Comparison of ENCODE assay signal across 24 mouse cellular contexts in genomic region chr3:144229312-144229711, GRCm38 (mm10).
"Had no signal": no experiment of that assay in that cellular context is flagged by ENCODE, and none has a peak within 500 bp of the region (broad histone marks: within the 10 kb centered on the region; RNA-seq: fewer than 3 reads in every experiment).

No protein-coding gene starts in this region.

- H3K9me3 ChIP-seq: heart, embryonic 10.5 days; heart, embryonic 12.5 days; hindbrain, embryonic 10.5 days; hindbrain, embryonic 12.5 days; intestine, embryonic 15.5 days; limb, embryonic 13.5 days; limb, embryonic 15.5 days; liver, embryonic 12.5 days had no signal

- DNase-seq: gastrocnemius, postnatal 25 days; heart, adult 18-20 months; heart, postnatal 10 days; heart, postnatal 4 days; kidney, adult 18-20 months; kidney, adult 8-10 months; kidney, postnatal 10 days; kidney, postnatal 25 days; kidney, postnatal 4 days had no signal

- H3K36me3 ChIP-seq: heart, embryonic 10.5 days; heart, embryonic 12.5 days; hindbrain, embryonic 10.5 days; hindbrain, embryonic 12.5 days; intestine, embryonic 15.5 days; limb, embryonic 13.5 days; limb, embryonic 15.5 days; liver, embryonic 12.5 days had no signal

- H3K27me3 ChIP-seq: heart, embryonic 12.5 days; hindbrain, embryonic 12.5 days; intestine, embryonic 15.5 days; limb, embryonic 15.5 days; liver, embryonic 12.5 days had no signal

- H3K4me3 ChIP-seq: heart, embryonic 10.5 days; heart, embryonic 12.5 days; hindbrain, embryonic 10.5 days; hindbrain, embryonic 12.5 days; intestine, embryonic 15.5 days; layer of hippocampus, adult 2 months; left cerebral cortex, adult 2 months; limb, embryonic 13.5 days; limb, embryonic 15.5 days; liver, embryonic 12.5 days had no signal

- H3K4me1 ChIP-seq: intestine, embryonic 15.5 days; limb, embryonic 15.5 days; liver, embryonic 12.5 days had no signal

- H3K4me2 ChIP-seq: heart, embryonic 12.5 days; hindbrain, embryonic 12.5 days; hindbrain, embryonic 14.5 days; intestine, embryonic 15.5 days; limb, embryonic 13.5 days; limb, embryonic 15.5 days; liver, embryonic 12.5 days had no signal

- H3K9ac ChIP-seq: heart, embryonic 12.5 days; hindbrain, embryonic 12.5 days; hindbrain, embryonic 14.5 days; intestine, embryonic 15.5 days; limb, embryonic 13.5 days; limb, embryonic 15.5 days; liver, embryonic 12.5 days; liver, embryonic 14.5 days had no signal

- H3K27ac ChIP-seq: hindbrain, embryonic 10.5 days; hindbrain, embryonic 12.5 days; hindbrain, embryonic 14.5 days; intestine, embryonic 15.5 days; layer of hippocampus, adult 2 months; left cerebral cortex, adult 2 months; limb, embryonic 13.5 days; limb, embryonic 15.5 days; liver, embryonic 12.5 days; liver, embryonic 14.5 days had no signal

- ATAC-seq: hindbrain, embryonic 16.5 days; inflammation-experienced regulatory T-cells, adult 6 months; intestine, embryonic 15.5 days; intestine, postnatal 0 days; liver, embryonic 12.5 days had no signal
